Mouse (Mus musculus) hindbrain, embryonic 16.5 days (tissue): Measurements from ENCODE around the gene Baz2b. TPM values are rescaled to one million over a fixed set of nuclear protein-coding genes. Genes with fewer than 3 reads are reported as not detected.

Experiments
- ATAC-seq: fragments of 200-750 bp; cut with Nextera tagmentation; 2 replicates; pipeline ENCODE4 v1.8.0; 2017; ENCODE audit warnings: moderate TSS enrichment, moderate library complexity
- H3K27ac ChIP-seq: fragments of 300-500 bp; sonication (generic); 2 replicates; pipeline ENCODE4 v1.5.1; 2014; ENCODE audit warnings: low read depth, mild to moderate bottlenecking, control low read depth, low read length, moderate library complexity
- H3K27me3 ChIP-seq: fragments of 300-500 bp; sonication (generic); replicated peaks from 2 replicates; pipeline ENCODE4 v1.6.1; 2014; ENCODE audit warnings: low read length; ENCODE audit not compliant: control insufficient read depth, insufficient read depth
- H3K36me3 ChIP-seq: fragments of 300-500 bp; sonication (generic); 2 replicates; pipeline ENCODE4 v1.6.1; 2014; ENCODE audit warnings: mild to moderate bottlenecking, low read length, moderate library complexity, mixed read lengths; ENCODE audit not compliant: control insufficient read depth, insufficient read depth
- H3K4me1 ChIP-seq: fragments of 300-500 bp; sonication (generic); 2 replicates; pipeline ENCODE4 v1.6.1; 2014; ENCODE audit warnings: low read depth, low read length; ENCODE audit not compliant: control insufficient read depth, insufficient read depth
- H3K4me2 ChIP-seq: fragments of 300-500 bp; sonication (generic); 2 replicates; pipeline ENCODE4 v1.6.1; 2014; ENCODE audit warnings: mild to moderate bottlenecking, low read length, control low read depth, moderate library complexity
- H3K4me3 ChIP-seq: fragments of 300-500 bp; sonication (generic); 2 replicates; pipeline ENCODE4 v1.5.1; 2014; ENCODE audit warnings: mild to moderate bottlenecking, low read length, control low read depth, moderate library complexity
- H3K9ac ChIP-seq: fragments of 300-500 bp; sonication (generic); 2 replicates; pipeline ENCODE4 v1.6.1; 2014; ENCODE audit warnings: low read depth, mild to moderate bottlenecking, control low read depth, low read length, moderate library complexity
- H3K9me3 ChIP-seq: fragments of 300-500 bp; sonication (generic); 2 replicates; pipeline ENCODE4 v1.6.1; 2014; ENCODE audit warnings: mild to moderate bottlenecking, low read length, moderate library complexity; ENCODE audit not compliant: control insufficient read depth
- WGBS: fragments of 180-500 bp; shearing (Covaris S2); extraction: QIAGEN DNeasy Blood & Tissue Kit; methylation state at CpG from one replicate; pipeline ENCODE4 v1.1.7; 2014; 5-methylcytosine and 5-hydroxymethylcytosine counted together
- polyA plus RNA-seq: library from polyadenylated mRNA; unstranded; fragments of >200 nt; fragmentation: Nextera tagmentation; extraction: Ambion mirVana; gene quantifications from 2 replicates; pipeline ENCODE4 v1.2.1, GENCODE M21; 2015

Gene Baz2b
- polyA plus RNA-seq, 1 experiment from 2014 or later: 72.8 TPM

DNA sequence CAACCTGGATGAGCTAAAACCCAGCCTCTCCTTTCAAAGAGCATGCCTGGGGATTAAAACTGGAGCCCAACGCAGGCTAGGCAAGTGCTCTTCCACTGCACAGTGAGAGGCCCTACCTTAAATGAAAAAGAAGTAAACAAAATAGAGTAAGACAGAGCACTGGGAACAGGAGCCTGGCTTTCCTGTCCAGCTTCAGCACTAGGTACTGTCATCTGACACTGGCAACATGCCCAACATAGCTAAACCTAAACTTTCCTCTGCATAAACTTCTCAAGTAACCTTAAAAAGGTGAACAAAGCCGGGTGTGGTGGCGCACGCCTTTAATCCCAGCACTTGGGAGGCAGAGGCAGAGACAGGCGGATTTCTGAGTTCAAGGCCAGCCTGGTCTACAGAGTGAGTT is 180.6 kb downstream of the Baz2b start:
- Histone ChIP-seq H3K4me2 (no peak overlapping the region), H3K27me3 (no peaks in the 10 kb centered on the region), H3K9me3 (no peaks in the 10 kb centered on the region), H3K4me1 (peaks cover 4% of the 10 kb centered on the region), H3K4me3 (no peak overlapping the region), H3K9ac (no peak overlapping the region), H3K27ac (no peak overlapping the region), H3K36me3 (peaks cover 2% of the 10 kb centered on the region; the same call in 1 of the 2 replicates)
- no peak for ATAC-seq
- 93% methylated on average over 5 of the region's 5 CpGs for WGBS

- H3K36me3 ChIP-seq: peaks cover 2% of the 10 kb centered on the region; the same call in 1 of the 2 replicates
- no peak overlapping the region for H3K4me2 ChIP-seq
- H3K4me3 ChIP-seq: no peak overlapping the region
- peaks cover 4% of the 10 kb centered on the region for H3K4me1 ChIP-seq
- ATAC-seq: no peak
- H3K27ac ChIP-seq: no peak overlapping the region
- H3K9me3 ChIP-seq: no peaks in the 10 kb centered on the region
- WGBS: 90% methylated on average over 5 of the region's 5 CpGs
- H3K27me3 ChIP-seq: no peaks in the 10 kb centered on the region
- H3K9ac ChIP-seq: no peak overlapping the region
Measured at GRCm38 (mm10) chr2:60027166-60027565, 182.5 kb downstream of the Baz2b start.

DNA sequence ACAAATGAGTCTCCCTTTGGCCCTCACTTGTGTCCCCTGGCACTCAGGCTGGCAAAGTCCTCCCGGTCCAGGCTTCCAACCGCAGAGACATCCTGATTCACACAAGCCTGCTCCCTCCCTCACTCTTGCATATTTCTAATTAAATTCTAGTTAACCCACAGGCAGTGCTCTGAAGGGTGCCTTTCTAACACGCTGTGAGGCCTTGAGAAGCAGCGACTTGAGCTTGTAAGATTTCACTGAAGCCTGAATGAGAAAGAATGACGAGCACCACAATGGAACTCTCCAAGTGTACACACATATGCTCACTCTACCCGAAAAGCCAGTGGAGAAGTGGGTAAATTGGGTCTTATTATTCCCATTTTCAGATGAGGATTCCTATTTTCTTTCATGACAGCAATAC is 183.1 kb downstream of the Baz2b start:
- H3K27me3 ChIP-seq: no peaks in the 10 kb centered on the region
- H3K4me1 ChIP-seq: peaks cover 4% of the 10 kb centered on the region
- H3K9me3 ChIP-seq: no peaks in the 10 kb centered on the region
- no peak overlapping the region for H3K27ac ChIP-seq
- H3K36me3 ChIP-seq: peaks cover 2% of the 10 kb centered on the region; the same call in 1 of the 2 replicates
- H3K4me3 ChIP-seq: no peak overlapping the region
- H3K9ac ChIP-seq: no peak overlapping the region
- H3K4me2 ChIP-seq: no peak overlapping the region
- peak; percentile 55; the same call in 1 of the 2 replicates for ATAC-seq
- WGBS: 33% methylated on average over 6 of the region's 6 CpGs

DNA sequence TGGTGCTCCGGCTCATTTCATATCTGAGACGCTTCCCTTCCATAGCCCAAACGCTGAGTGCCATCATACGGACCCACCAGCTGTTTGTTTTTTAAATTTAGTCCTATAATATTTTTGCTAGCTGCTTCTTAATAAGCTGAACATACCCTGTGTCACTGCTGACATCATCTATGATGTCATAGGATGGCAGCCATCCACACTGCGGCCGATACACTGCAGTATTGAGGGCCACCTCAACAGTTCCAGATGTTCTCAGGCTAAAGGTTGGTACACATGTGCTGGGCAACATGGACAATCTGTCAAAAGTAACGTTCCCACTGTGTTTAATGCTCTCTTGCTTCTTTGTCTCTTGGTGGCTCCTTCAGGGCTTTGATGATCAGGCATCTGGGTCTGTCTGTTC is 185.9 kb downstream of the Baz2b start:
- no peak overlapping the region for H3K4me2 ChIP-seq

GRCm38 (mm10) chr2:60021556-60021955 is 188.1 kb downstream of the Baz2b start:
- H3K27ac ChIP-seq: no peak overlapping the region
- no peak overlapping the region for H3K9ac ChIP-seq
- no peaks in the 10 kb centered on the region for H3K27me3 ChIP-seq
- H3K9me3 ChIP-seq: no peaks in the 10 kb centered on the region
- no peak overlapping the region for H3K4me2 ChIP-seq
- H3K36me3 ChIP-seq: no peaks in the 10 kb centered on the region
- 63% methylated on average over 5 of the region's 5 CpGs for WGBS
- peaks cover under 1% of the 10 kb centered on the region for H3K4me1 ChIP-seq
- H3K4me3 ChIP-seq: no peak overlapping the region
- no peak for ATAC-seq

More for the DNA sequence above, 185.9 kb downstream of the Baz2b start:
- peaks cover under 1% of the 10 kb centered on the region; the same call in 1 of the 2 replicates for H3K36me3 ChIP-seq
- no peak overlapping the region for H3K27ac ChIP-seq
- peaks cover 4% of the 10 kb centered on the region for H3K4me1 ChIP-seq
- 89% methylated on average over 7 of the region's 7 CpGs for WGBS
- no peak overlapping the region for H3K9ac ChIP-seq
- no peaks in the 10 kb centered on the region for H3K27me3 ChIP-seq
- no peak for ATAC-seq
- no peaks in the 10 kb centered on the region for H3K9me3 ChIP-seq
- H3K4me3 ChIP-seq: no peak overlapping the region

- Histone ChIP-seq H3K4me2 (no peak overlapping the region), H3K27ac (no peak overlapping the region), H3K36me3 (no peaks in the 10 kb centered on the region), H3K4me1 (no peaks in the 10 kb centered on the region), H3K4me3 (no peak overlapping the region), H3K27me3 (no peaks in the 10 kb centered on the region), H3K9ac (no peak overlapping the region), H3K9me3 (no peaks in the 10 kb centered on the region)
- 96% methylated on average over 6 of the region's 6 CpGs for WGBS
- ATAC-seq: no peak
Measured at GRCm38 (mm10) chr2:60021138-60021537, 188.5 kb downstream of the Baz2b start.

- WGBS: 90% methylated on average over 3 of the region's 3 CpGs
- no peak overlapping the region for H3K4me3 ChIP-seq
- H3K9me3 ChIP-seq: no peaks in the 10 kb centered on the region
- H3K27me3 ChIP-seq: no peaks in the 10 kb centered on the region
- ATAC-seq: no peak
- no peak overlapping the region for H3K9ac ChIP-seq
- no peaks in the 10 kb centered on the region for H3K36me3 ChIP-seq
- no peaks in the 10 kb centered on the region for H3K4me1 ChIP-seq
- H3K4me2 ChIP-seq: no peak overlapping the region
- no peak overlapping the region for H3K27ac ChIP-seq
Measured at GRCm38 (mm10) chr2:60019546-60020250, 189.9 kb downstream of the Baz2b start.

- H3K4me3 ChIP-seq: no peak overlapping the region
- 88% methylated on average over 10 of the region's 10 CpGs for WGBS
- no peaks in the 10 kb centered on the region for H3K36me3 ChIP-seq
- no peak for ATAC-seq
- no peaks in the 10 kb centered on the region for H3K27me3 ChIP-seq
- no peak overlapping the region for H3K4me2 ChIP-seq
- no peaks in the 10 kb centered on the region for H3K4me1 ChIP-seq
- H3K27ac ChIP-seq: no peak overlapping the region
- H3K9me3 ChIP-seq: no peaks in the 10 kb centered on the region
- no peak overlapping the region for H3K9ac ChIP-seq
Measured at GRCm38 (mm10) chr2:60018875-60019501, 190.7 kb downstream of the Baz2b start.

GRCm38 (mm10) chr2:60011526-60011925 is 198.1 kb downstream of the Baz2b start:
- no peak overlapping the region for H3K9ac ChIP-seq
- H3K4me3 ChIP-seq: no peak overlapping the region
- no peak for ATAC-seq
- H3K9me3 ChIP-seq: no peaks in the 10 kb centered on the region
- H3K4me1 ChIP-seq: no peaks in the 10 kb centered on the region
- H3K27ac ChIP-seq: no peak overlapping the region
- no peaks in the 10 kb centered on the region for H3K27me3 ChIP-seq
- no peak overlapping the region for H3K4me2 ChIP-seq
- 88% methylated on average over 3 of the region's 3 CpGs for WGBS
- H3K36me3 ChIP-seq: no peaks in the 10 kb centered on the region
